Comparison of ENCODE assay signal across 9 mouse cellular contexts in the genomic region with DNA sequence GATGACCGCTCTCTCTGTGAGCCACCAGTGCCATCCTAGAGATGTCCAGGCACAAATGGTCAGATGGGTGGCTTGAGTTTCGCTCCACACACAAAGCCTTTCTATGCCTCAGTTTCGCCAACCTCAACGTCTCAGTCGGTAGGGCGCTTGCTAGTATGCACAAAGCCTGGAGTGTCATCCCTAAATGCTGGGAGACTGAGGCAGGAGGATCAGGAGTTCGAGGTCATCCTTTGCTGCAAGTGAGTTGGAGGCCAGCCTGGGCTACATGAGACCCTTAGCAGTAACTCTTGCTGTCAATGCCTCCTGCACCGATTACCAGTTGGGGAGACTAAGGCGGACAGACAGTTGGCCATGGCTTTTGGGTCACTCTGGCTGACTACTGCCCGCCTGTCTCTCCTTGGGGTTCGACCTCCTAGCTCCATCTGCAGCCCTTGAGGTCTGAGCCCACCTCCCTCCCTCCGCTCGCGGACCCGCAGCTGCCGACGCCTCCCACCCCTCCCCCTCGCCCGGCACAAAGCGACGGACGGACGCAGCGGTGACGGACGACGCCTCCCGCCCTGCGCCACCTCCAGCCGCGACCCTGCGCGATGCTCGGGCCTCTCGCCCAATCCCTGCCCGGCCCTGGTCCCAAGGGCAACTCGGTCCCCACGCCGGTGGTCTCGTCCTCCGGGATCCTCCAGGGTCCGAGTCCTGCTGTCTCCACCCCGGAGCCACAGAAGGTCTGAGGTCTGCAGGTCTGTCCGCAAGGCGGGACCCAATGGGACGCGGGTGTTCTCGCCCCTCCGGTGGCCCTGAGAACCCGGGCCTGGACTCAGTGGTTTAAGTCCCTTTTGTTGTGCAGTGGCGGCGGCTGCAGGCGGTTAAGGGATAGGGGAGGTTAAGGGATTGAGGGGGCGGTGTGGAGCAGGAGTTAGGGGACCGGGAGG. TPM values are rescaled to one million over a fixed set of nuclear protein-coding genes. Genes with fewer than 3 reads are reported as not detected.
DNase-seq lines count a peak whose midpoint lies in the region; ATAC-seq lines count a peak whose summit lies in the region.
"Had no signal": no experiment of that assay in that cellular context is flagged by ENCODE, and none has a peak within 500 bp of the region (broad histone marks: within the 10 kb centered on the region; RNA-seq: fewer than 3 reads in every experiment).

Gene Shd, plus strand, starts transcription at position 502 of the 926 bp plus-strand sequence.

- H3K4me2 ChIP-seq in forebrain, embryonic 11.5 days (ENCODE audit: low read depth, low read length, severe bottlenecking), result peak within 1 kb of the TSS; percentile 91
- H3K4me2 ChIP-seq in intestine, embryonic 15.5 days (replicated peaks), result peak within 1 kb of the TSS; percentile 86
- H3K4me2 ChIP-seq in liver, embryonic 15.5 days, result peak within 1 kb of the TSS; percentile 59
- peak within 1 kb of the TSS; percentile 95 for H3K4me2 ChIP-seq in stomach, embryonic 14.5 days (replicated peaks; ENCODE audit: low read depth, low read length)

- peak; percentile 40 for DNase-seq in gastrocnemius, postnatal 10 days
- no peak for DNase-seq in gastrocnemius, postnatal 36 days
- DNase-seq in brain, adult 2 months (ENCODE audit: low read depth, low spot score), result peak; percentile 61
- peak; percentile 90 for DNase-seq in forebrain, embryonic 11.5 days (ENCODE audit: low spot score)

- intact Hi-C loops in gastrocnemius, postnatal 36 days (cut with DNase I), result no loop called here

- peak; percentile 80 for ATAC-seq in forebrain, embryonic 11.5 days (replicated peaks; ENCODE audit: low FRiP score)
- ATAC-seq in intestine, embryonic 15.5 days, result peak; percentile 53
- ATAC-seq in liver, embryonic 15.5 days (ENCODE audit: insufficient read depth), result no peak
- peak; percentile 39; the same call in 1 of the 2 replicates for ATAC-seq in stomach, embryonic 14.5 days (ENCODE audit: insufficient number of reproducible peaks, insufficient read depth, low FRiP score, low read depth)
- no peak for ATAC-seq in megakaryocyte-erythroid progenitor cell, adult 5-6 weeks (replicated peaks; ENCODE audit: low FRiP score, low TSS enrichment, poor library complexity, severe bottlenecking)

- H3K4me1 ChIP-seq in forebrain, embryonic 11.5 days (replicated peaks; ENCODE audit: control insufficient read depth, insufficient read depth, low read length), result peaks cover 13% of the 10 kb centered on the region
- H3K4me1 ChIP-seq in intestine, embryonic 15.5 days (replicated peaks), result peaks cover 9% of the 10 kb centered on the region
- H3K4me1 ChIP-seq in liver, embryonic 15.5 days (replicated peaks), result peaks cover 7% of the 10 kb centered on the region; the same call in 1 of the 2 replicates
- no peaks in the 10 kb centered on the region for H3K4me1 ChIP-seq in stomach, embryonic 14.5 days (ENCODE audit: control insufficient read depth, insufficient read depth, low read length)

- WGBS in forebrain, embryonic 11.5 days, result 7% methylated on average over 55 of the region's 55 CpGs
- WGBS in intestine, embryonic 15.5 days, result 9% methylated on average over 54 of the region's 55 CpGs
- WGBS in liver, embryonic 15.5 days (ENCODE audit: insufficient replicate concordance), result 8% methylated on average over 55 of the region's 55 CpGs
- 9% methylated on average over 54 of the region's 55 CpGs for WGBS in stomach, embryonic 14.5 days

- peak within 1 kb of the TSS; percentile 57 for H3K4me3 ChIP-seq in forebrain, embryonic 11.5 days (ENCODE audit: low read depth, low read length)
- peak within 1 kb of the TSS; percentile 45 for H3K4me3 ChIP-seq in intestine, embryonic 15.5 days (replicated peaks)
- peak within 1 kb of the TSS; percentile 33 for H3K4me3 ChIP-seq in liver, embryonic 15.5 days (replicated peaks)
- H3K4me3 ChIP-seq in stomach, embryonic 14.5 days (ENCODE audit: low read depth, low read length), result peak within 1 kb of the TSS; percentile 50

- H3K9ac ChIP-seq in forebrain, embryonic 11.5 days (ENCODE audit: low read length), result peak within 1 kb of the TSS; percentile 85
- H3K9ac ChIP-seq in intestine, embryonic 15.5 days, result peak within 1 kb of the TSS; percentile 47
- H3K9ac ChIP-seq in liver, embryonic 15.5 days, result no peak within 1 kb of the TSS
- peak within 1 kb of the TSS; percentile 39; the same call in 1 of the 2 replicates for H3K9ac ChIP-seq in stomach, embryonic 14.5 days (replicated peaks; ENCODE audit: low read depth, low read length)

- H3K27me3 ChIP-seq in forebrain, embryonic 11.5 days (ENCODE audit: control insufficient read depth, insufficient read depth, low read length), result no peaks in the 10 kb centered on the region
- peaks cover 18% of the 10 kb centered on the region; the same call in 1 of the 2 replicates for H3K27me3 ChIP-seq in intestine, embryonic 15.5 days (replicated peaks)
- peaks cover 55% of the 10 kb centered on the region for H3K27me3 ChIP-seq in liver, embryonic 15.5 days
- H3K27me3 ChIP-seq in stomach, embryonic 14.5 days (ENCODE audit: control insufficient read depth, insufficient read depth, low read length), result 0 out of 2 replicates have a peak, but pooled peaks cover 3% of the 10 kb centered on the region
- H3K27me3 ChIP-seq: CH12.LX had no signal

- peaks cover 2% of the 10 kb centered on the region; the same call in 1 of the 2 replicates for H3K36me3 ChIP-seq in forebrain, embryonic 11.5 days (ENCODE audit: control insufficient read depth, insufficient read depth, low read length)
- peaks cover 12% of the 10 kb centered on the region for H3K36me3 ChIP-seq in intestine, embryonic 15.5 days
- peaks cover 23% of the 10 kb centered on the region for H3K36me3 ChIP-seq in liver, embryonic 15.5 days (replicated peaks)
- H3K36me3 ChIP-seq in stomach, embryonic 14.5 days (ENCODE audit: control insufficient read depth, insufficient read depth, low read length), result peaks cover 15% of the 10 kb centered on the region

- H3K27ac ChIP-seq in forebrain, embryonic 11.5 days (ENCODE audit: low read depth, low read length), result peak within 1 kb of the TSS; percentile 75
- no peak within 1 kb of the TSS for H3K27ac ChIP-seq in intestine, embryonic 15.5 days
- no peak within 1 kb of the TSS for H3K27ac ChIP-seq in liver, embryonic 15.5 days (replicated peaks)
- H3K27ac ChIP-seq in stomach, embryonic 14.5 days (ENCODE audit: low read length), result no peak within 1 kb of the TSS

- H3K9me3 ChIP-seq in forebrain, embryonic 11.5 days (ENCODE audit: control insufficient read depth, low read length), result no peaks in the 10 kb centered on the region
- no peaks in the 10 kb centered on the region for H3K9me3 ChIP-seq in intestine, embryonic 15.5 days
- no peaks in the 10 kb centered on the region for H3K9me3 ChIP-seq in liver, embryonic 15.5 days (replicated peaks)
- no peaks in the 10 kb centered on the region for H3K9me3 ChIP-seq in stomach, embryonic 14.5 days (ENCODE audit: control insufficient read depth, low read depth, low read length)

RNA-seq across cellular contexts. Expression of gene Shd, which starts in this region (rescaled TPM):
- 1 to 10 TPM in 1 of 2 experiments, under 1 TPM in 1; 0.87 to 1.2 TPM for total RNA-seq in gastrocnemius, postnatal 10 days (2021)
- not detected for total RNA-seq in gastrocnemius, postnatal 36 days (2021)
- 65.1 and 77.9 TPM in 2 replicates for polyA plus RNA-seq in forebrain, embryonic 11.5 days (2014; fragmentation: Nextera tagmentation; extraction: Ambion mirVana)
- 9.0 and 9.4 TPM in 2 replicates for polyA plus RNA-seq in intestine, embryonic 15.5 days (2015; fragmentation: Nextera tagmentation; extraction: Ambion mirVana)
- 0.18 and 0.32 TPM in 2 replicates for polyA plus RNA-seq in liver, embryonic 15.5 days (2015; fragmentation: Nextera tagmentation; extraction: Ambion mirVana)
- 12.1 and 16.6 TPM in 2 replicates for polyA plus RNA-seq in stomach, embryonic 14.5 days (2014; fragmentation: Nextera tagmentation; extraction: Ambion mirVana)
- not detected in 2 replicates for total RNA-seq in megakaryocyte-erythroid progenitor cell, adult 5-6 weeks (2014; fragmentation: Nextera tagmentation)
- not detected in 2 replicates for total RNA-seq in megakaryocyte-erythroid progenitor cell, adult 5-6 weeks (2017)

Comparison
In these comparisons a context has a peak if more than half of its experiments do, and no peak if none do; other contexts are left out.
1. DNase-seq: peak in gastrocnemius, postnatal 10 days (single experiment), brain, adult 2 months (single experiment) and forebrain, embryonic 11.5 days (single experiment); none in gastrocnemius, postnatal 36 days (0 of 2).
2. ATAC-seq: peak in forebrain, embryonic 11.5 days (single experiment), intestine, embryonic 15.5 days (single experiment) and stomach, embryonic 14.5 days (single experiment); none in liver, embryonic 15.5 days (single experiment) and megakaryocyte-erythroid progenitor cell, adult 5-6 weeks (single experiment).
3. Peak in every context shown above with its lines, with median percentiles within 50 percentile points of each other: H3K4me2 ChIP-seq and H3K4me3 ChIP-seq.